In the genomic region with DNA sequence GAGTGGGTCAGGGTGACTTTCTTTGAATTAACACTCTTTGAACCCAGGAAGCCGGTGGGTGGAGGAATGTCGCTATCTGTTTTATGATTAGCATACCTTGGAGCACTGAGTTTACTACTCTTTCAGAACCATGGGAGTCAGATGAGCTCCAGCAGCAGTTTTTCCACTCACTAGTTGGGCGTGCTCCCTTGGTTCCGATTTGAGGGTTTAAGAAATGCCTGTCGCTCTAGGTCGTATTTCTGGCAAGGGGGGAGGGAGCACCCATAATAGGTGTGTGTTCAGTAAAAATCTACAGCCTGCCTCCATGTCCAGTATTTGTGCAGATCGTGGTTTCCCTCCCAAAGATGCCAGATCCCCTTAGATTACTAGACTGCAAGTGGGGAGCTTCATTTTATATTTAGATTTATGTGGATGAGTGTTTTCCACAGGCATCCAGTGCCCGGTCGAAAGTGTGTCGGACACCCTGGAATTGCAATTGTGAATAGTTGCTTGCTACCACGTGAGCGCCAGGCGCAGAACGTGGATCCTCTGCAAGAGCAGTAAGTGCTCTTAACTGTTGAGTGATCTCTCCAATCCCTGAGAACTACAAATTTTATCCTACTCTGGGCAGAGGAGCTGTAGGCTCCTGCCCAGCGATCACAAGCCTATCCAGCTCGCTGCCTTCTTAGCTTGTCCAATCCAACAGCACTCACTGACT, we compare ENCODE assay signal across 7 mouse cellular contexts. TPM values are rescaled to one million over a fixed set of nuclear protein-coding genes. Genes with fewer than 3 reads are reported as not detected.
DNase-seq lines count a peak whose midpoint lies in the region; ATAC-seq and TF ChIP-seq lines count a peak whose summit lies in the region.

No protein-coding gene starts in this region.

- peaks cover 10% of the 10 kb centered on the region for H3K4me1 ChIP-seq in testis, adult 2 months (ENCODE audit: control insufficient read depth, insufficient read depth, low read length)
- H3K4me1 ChIP-seq in forebrain, embryonic 15.5 days = peaks cover 23% of the 10 kb centered on the region
- peaks cover 6% of the 10 kb centered on the region; the same call in 1 of the 2 replicates for H3K4me1 ChIP-seq in limb, embryonic 14.5 days (ENCODE audit: control insufficient read depth, insufficient read depth, low read length)
- peaks cover 8% of the 10 kb centered on the region; the same call in 1 of the 2 replicates for H3K4me1 ChIP-seq in stomach, embryonic 15.5 days

- H3K36me3 ChIP-seq in testis, adult 2 months (ENCODE audit: control insufficient read depth, insufficient read depth, low read length) = peaks cover 4% of the 10 kb centered on the region
- H3K36me3 ChIP-seq in forebrain, embryonic 15.5 days = peaks cover 22% of the 10 kb centered on the region
- peaks cover 22% of the 10 kb centered on the region for H3K36me3 ChIP-seq in limb, embryonic 14.5 days (ENCODE audit: control insufficient read depth, insufficient read depth, low read length)
- H3K36me3 ChIP-seq in stomach, embryonic 15.5 days = peaks cover 25% of the 10 kb centered on the region

- no peaks in the 10 kb centered on the region for H3K9me3 ChIP-seq in forebrain, embryonic 15.5 days
- no peaks in the 10 kb centered on the region for H3K9me3 ChIP-seq in limb, embryonic 14.5 days (ENCODE audit: control insufficient read depth, low read length)
- H3K9me3 ChIP-seq in stomach, embryonic 15.5 days = no peaks in the 10 kb centered on the region

- no peaks in the 10 kb centered on the region for H3K27me3 ChIP-seq in testis, adult 2 months (ENCODE audit: control insufficient read depth, insufficient read depth, low read length)
- 0 out of 2 replicates have a peak, but pooled peaks cover 15% of the 10 kb centered on the region for H3K27me3 ChIP-seq in forebrain, embryonic 15.5 days
- H3K27me3 ChIP-seq in limb, embryonic 14.5 days (ENCODE audit: control insufficient read depth, insufficient read depth, low read length) = no peaks in the 10 kb centered on the region
- no peaks in the 10 kb centered on the region for H3K27me3 ChIP-seq in stomach, embryonic 15.5 days (replicated peaks)

- 11% methylated on average over 16 of the region's 16 CpGs for WGBS in forebrain, embryonic 15.5 days
- 4% methylated on average over 16 of the region's 16 CpGs for WGBS in limb, embryonic 14.5 days
- WGBS in stomach, embryonic 15.5 days = 11% methylated on average over 16 of the region's 16 CpGs

- H3K4me3 ChIP-seq in testis, adult 2 months (ENCODE audit: control insufficient read depth, low read depth, low read length) = peak overlapping the region; percentile 94
- peak overlapping the region; percentile 81 for H3K4me3 ChIP-seq in forebrain, embryonic 15.5 days
- peak overlapping the region; percentile 76 for H3K4me3 ChIP-seq in limb, embryonic 14.5 days (replicated peaks; ENCODE audit: low read length)
- peak overlapping the region; percentile 99 for H3K4me3 ChIP-seq in stomach, embryonic 15.5 days (replicated peaks)

- H3K4me2 ChIP-seq in forebrain, embryonic 15.5 days (replicated peaks) = peak overlapping the region; percentile 85
- H3K4me2 ChIP-seq in limb, embryonic 14.5 days (replicated peaks; ENCODE audit: low read depth, low read length, severe bottlenecking) = peak overlapping the region; percentile 60
- peak overlapping the region; percentile 81 for H3K4me2 ChIP-seq in stomach, embryonic 15.5 days

- TF ChIP-seq POLR2A in testis, adult 2 months (IDR thresholded peaks at IDR 0.05; ENCODE audit: control insufficient read depth, low read depth, low read length) = no peak
- no peak for TF ChIP-seq POLR2A in limb, embryonic 14.5 days (IDR thresholded peaks at IDR 0.05; ENCODE audit: borderline replicate concordance, extremely low read depth, insufficient read depth, insufficient read length)

- no peak for DNase-seq in testis, postnatal 14 days (ENCODE audit: low spot score)
- no peak for DNase-seq in limb, embryonic 14.5 days (ENCODE audit: low spot score)
- no peak for DNase-seq in Muller cell, postnatal 12 days (ENCODE audit: inconsistent ontology term)
- no peak for DNase-seq in cerebellum, postnatal 4 days (ENCODE audit: low spot score in 2 of 2)

- H3K9ac ChIP-seq in forebrain, embryonic 15.5 days (replicated peaks) = peak overlapping the region; percentile 93
- H3K9ac ChIP-seq in limb, embryonic 14.5 days (ENCODE audit: low read depth, low read length, severe bottlenecking) = peak overlapping the region; percentile 3; the same call in 1 of the 2 replicates
- 0 out of 2 replicates have a peak overlapping the region, but pooled peaks have one; percentile 17 for H3K9ac ChIP-seq in stomach, embryonic 15.5 days

- no peak for ATAC-seq in forebrain, embryonic 15.5 days (replicated peaks)
- peak; percentile 50 for ATAC-seq in limb, embryonic 14.5 days (ENCODE audit: low FRiP score, low read depth)
- no peak for ATAC-seq in stomach, embryonic 15.5 days (ENCODE audit: insufficient read depth, low FRiP score, low read depth)

- TF ChIP-seq CTCF in testis, adult 2 months (IDR thresholded peaks at IDR 0.05; ENCODE audit: control insufficient read depth, insufficient read depth, insufficient replicate concordance, low read depth, low read length) = no peak

- 0 out of 2 replicates have a peak overlapping the region, but pooled peaks have one; percentile 34 for H3K27ac ChIP-seq in testis, adult 2 months (ENCODE audit: control insufficient read depth, insufficient read depth, low read depth, low read length)
- peak overlapping the region; percentile 85 for H3K27ac ChIP-seq in forebrain, embryonic 15.5 days (replicated peaks)
- no peak overlapping the region for H3K27ac ChIP-seq in limb, embryonic 14.5 days (replicated peaks; ENCODE audit: low read depth, low read length)
- peak overlapping the region; percentile 70 for H3K27ac ChIP-seq in stomach, embryonic 15.5 days

RNA-seq across cellular contexts. Expression of a gene that starts 0.5 kb away (rescaled TPM):
- 38.7 and 41.8 TPM in 2 replicates for polyA plus RNA-seq in testis, adult 2 months (2012; rRNA removed)
- 96.8 and 98.9 TPM in 2 replicates for polyA plus RNA-seq in forebrain, embryonic 15.5 days (2015; fragmentation: Nextera tagmentation; extraction: Ambion mirVana)
- 44.8 and 45.1 TPM in 2 replicates for polyA plus RNA-seq in limb, embryonic 14.5 days (2012; rRNA removed)
- 90.6 and 95.2 TPM in 2 replicates for polyA plus RNA-seq in limb, embryonic 14.5 days (2014; fragmentation: Nextera tagmentation; extraction: Ambion mirVana)
- polyA plus RNA-seq in stomach, embryonic 15.5 days (2015; fragmentation: Nextera tagmentation; extraction: Ambion mirVana) = 90.2 and 95.0 TPM in 2 replicates

RNA-seq across cellular contexts. Expression of a gene that starts 18.7 kb away (rescaled TPM):
- 10.2 and 11.6 TPM in 2 replicates for polyA plus RNA-seq in testis, adult 2 months (2012; rRNA removed)
- polyA plus RNA-seq in forebrain, embryonic 15.5 days (2015; fragmentation: Nextera tagmentation; extraction: Ambion mirVana) = 33.3 and 33.7 TPM in 2 replicates
- polyA plus RNA-seq in limb, embryonic 14.5 days (2012; rRNA removed) = 74.8 and 99.8 TPM in 2 replicates
- 26.5 and 28.0 TPM in 2 replicates for polyA plus RNA-seq in limb, embryonic 14.5 days (2014; fragmentation: Nextera tagmentation; extraction: Ambion mirVana)
- polyA plus RNA-seq in stomach, embryonic 15.5 days (2015; fragmentation: Nextera tagmentation; extraction: Ambion mirVana) = 21.2 and 26.9 TPM in 2 replicates

RNA-seq across cellular contexts. Expression of a gene that starts 37.1 kb away (rescaled TPM):
- polyA plus RNA-seq in testis, adult 2 months (2012; rRNA removed) = 112 and 119 TPM in 2 replicates
- 1,124 and 1,145 TPM in 2 replicates for polyA plus RNA-seq in forebrain, embryonic 15.5 days (2015; fragmentation: Nextera tagmentation; extraction: Ambion mirVana)
- polyA plus RNA-seq in limb, embryonic 14.5 days (2012; rRNA removed) = 633 and 687 TPM in 2 replicates
- 573 and 622 TPM in 2 replicates for polyA plus RNA-seq in limb, embryonic 14.5 days (2014; fragmentation: Nextera tagmentation; extraction: Ambion mirVana)
- 518 and 580 TPM in 2 replicates for polyA plus RNA-seq in stomach, embryonic 15.5 days (2015; fragmentation: Nextera tagmentation; extraction: Ambion mirVana)

RNA-seq across cellular contexts. Expression of a gene that starts 50.2 kb away (rescaled TPM):
- 77.2 and 83.0 TPM in 2 replicates for polyA plus RNA-seq in testis, adult 2 months (2012; rRNA removed)
- polyA plus RNA-seq in forebrain, embryonic 15.5 days (2015; fragmentation: Nextera tagmentation; extraction: Ambion mirVana) = 74.0 and 74.5 TPM in 2 replicates
- 56.0 and 57.8 TPM in 2 replicates for polyA plus RNA-seq in limb, embryonic 14.5 days (2012; rRNA removed)
- 59.3 and 61.8 TPM in 2 replicates for polyA plus RNA-seq in limb, embryonic 14.5 days (2014; fragmentation: Nextera tagmentation; extraction: Ambion mirVana)
- polyA plus RNA-seq in stomach, embryonic 15.5 days (2015; fragmentation: Nextera tagmentation; extraction: Ambion mirVana) = 50.6 and 65.0 TPM in 2 replicates

Comparison
In these comparisons a context has a peak if more than half of its experiments do, and no peak if none do; other contexts are left out.
1. H3K9ac ChIP-seq: peak in every context shown above with its lines; median percentile 93 in forebrain, embryonic 15.5 days; 17 in stomach, embryonic 15.5 days; 3 in limb, embryonic 14.5 days.